Mouse (Mus musculus): ENCODE measurements around the gene Mrps2.

DNA sequence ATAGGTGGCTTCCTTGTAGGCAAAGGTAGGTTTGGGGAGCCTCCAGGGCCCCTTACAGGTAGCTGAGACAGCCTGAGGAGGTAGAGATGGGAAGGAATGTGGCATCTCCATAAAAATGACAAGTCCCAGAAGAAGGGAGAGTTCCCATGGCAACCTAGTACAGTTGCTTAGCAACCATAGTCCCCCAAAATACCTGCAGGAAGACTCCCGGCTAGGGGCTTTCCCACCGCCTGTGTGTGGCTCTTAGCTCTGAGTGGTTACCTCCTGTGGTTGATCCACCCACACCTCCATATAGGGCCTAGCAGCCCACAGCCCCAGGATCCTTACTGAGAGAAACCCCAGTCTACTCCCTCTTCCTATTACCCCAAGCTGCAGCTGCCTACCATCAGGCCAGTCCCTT, 50.4 kb downstream of the Mrps2 start:
- TF ChIP-seq CTCF (IDR thresholded peaks at IDR 0.05; ENCODE audit: low read depth, low read length) (no peak), POLR2A (IDR thresholded peaks at IDR 0.05; ENCODE audit: borderline replicate concordance, low read depth, low read length) (no peak)
